Mouse (Mus musculus) 3T3-L1 (cell line): ENCODE data around the gene Iqcf1.

Experiments used
- DNase-seq: peaks from one replicate; pipeline ENCODE4 v3.0.0-alpha.2; 2015; ENCODE audit warnings: low read depth, low spot score

The Iqcf1 gene

GRCm38 (mm10) chr9:106464751-106465541 lies 34.8 kb upstream of the Iqcf1 start:
- DNase-seq, result no peak

- no peak for DNase-seq
Measured at GRCm38 (mm10) chr9:106465571-106466200, 34.1 kb upstream of the Iqcf1 start, which contains the start of gene Gpr62. TSS of gene Gpr62 (minus strand) at chr9:106465938.

DNA sequence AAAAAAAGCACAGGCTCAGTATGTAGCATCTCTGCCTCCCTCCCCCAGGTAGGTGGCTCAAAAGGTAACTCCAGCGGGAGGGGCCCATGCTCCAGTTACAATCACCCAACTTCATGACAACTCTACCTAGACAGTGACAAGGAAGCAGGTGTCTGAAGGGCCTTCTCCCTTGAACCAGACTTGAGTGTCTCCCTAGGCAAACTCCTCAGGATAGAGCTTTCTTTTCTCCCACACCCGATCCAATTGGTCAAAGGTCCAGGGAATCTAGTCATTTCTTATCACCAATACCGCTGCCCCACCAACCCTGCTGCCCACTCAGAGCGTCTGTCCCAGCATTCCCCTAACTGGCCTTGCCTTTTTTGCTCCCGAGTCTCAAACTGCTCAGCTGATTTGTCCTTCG lies 33.0 kb upstream of the Iqcf1 start:
- no peak for DNase-seq

DNA sequence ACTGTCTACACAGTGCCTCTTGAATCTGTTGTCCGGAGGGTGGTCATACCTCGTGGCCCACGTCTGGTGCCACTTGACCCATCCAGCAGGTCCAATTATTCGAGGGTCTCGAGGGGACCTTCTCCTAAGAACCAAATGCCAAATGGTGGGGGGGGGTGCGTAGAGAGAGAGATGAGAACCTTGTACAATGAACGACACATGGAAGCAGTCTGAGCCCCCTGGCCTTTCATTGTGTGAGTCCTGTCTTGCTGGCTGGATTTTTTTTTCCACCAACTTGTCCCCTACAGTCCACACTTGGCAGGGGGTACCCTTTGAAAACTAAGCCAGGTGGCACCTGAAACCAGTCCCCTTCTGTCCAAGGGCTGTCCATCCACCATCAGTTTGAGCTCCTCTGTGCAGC lies 32.0 kb upstream of the Iqcf1 start:
- DNase-seq, result no peak

DNA sequence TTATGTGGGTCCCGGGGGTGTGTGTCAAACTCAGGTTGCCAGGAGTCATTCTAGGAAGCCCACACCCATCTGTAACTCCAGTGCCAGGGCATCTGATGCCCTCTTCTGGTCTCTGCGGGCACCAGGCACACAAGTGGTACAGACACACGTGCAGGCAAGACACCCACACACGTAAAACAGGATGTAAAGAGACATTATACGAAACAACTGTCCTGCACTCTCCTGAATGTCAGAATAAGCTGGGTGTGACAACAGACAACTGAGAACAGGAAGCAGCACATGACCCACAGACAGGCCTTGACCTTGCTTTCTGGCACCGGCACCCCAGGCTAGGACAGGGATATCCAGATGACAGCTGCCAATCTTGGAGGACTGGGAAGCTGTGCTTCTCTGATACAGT lies 30.4 kb upstream of the Iqcf1 start:
- no peak for DNase-seq

DNA sequence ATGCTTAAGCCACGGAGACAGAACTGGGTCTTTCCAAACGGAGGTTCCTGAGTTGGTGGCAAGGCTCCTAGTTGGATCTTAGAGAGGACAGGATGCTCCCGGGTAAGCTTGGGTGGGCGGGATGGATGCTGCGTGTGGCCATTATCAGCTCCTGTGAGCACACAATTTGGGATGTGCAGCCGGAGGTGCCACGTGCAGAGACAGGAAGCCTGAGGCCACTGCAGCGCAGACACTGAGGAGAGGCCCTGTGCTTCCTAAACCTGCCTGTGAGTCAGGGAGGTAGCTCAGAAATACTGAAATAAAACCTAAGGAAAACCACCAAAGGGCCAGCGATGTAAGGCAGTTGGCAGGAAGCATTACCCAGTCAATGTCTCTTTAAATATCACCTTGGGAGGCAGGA lies 30.0 kb upstream of the Iqcf1 start:
- no peak for DNase-seq

DNA sequence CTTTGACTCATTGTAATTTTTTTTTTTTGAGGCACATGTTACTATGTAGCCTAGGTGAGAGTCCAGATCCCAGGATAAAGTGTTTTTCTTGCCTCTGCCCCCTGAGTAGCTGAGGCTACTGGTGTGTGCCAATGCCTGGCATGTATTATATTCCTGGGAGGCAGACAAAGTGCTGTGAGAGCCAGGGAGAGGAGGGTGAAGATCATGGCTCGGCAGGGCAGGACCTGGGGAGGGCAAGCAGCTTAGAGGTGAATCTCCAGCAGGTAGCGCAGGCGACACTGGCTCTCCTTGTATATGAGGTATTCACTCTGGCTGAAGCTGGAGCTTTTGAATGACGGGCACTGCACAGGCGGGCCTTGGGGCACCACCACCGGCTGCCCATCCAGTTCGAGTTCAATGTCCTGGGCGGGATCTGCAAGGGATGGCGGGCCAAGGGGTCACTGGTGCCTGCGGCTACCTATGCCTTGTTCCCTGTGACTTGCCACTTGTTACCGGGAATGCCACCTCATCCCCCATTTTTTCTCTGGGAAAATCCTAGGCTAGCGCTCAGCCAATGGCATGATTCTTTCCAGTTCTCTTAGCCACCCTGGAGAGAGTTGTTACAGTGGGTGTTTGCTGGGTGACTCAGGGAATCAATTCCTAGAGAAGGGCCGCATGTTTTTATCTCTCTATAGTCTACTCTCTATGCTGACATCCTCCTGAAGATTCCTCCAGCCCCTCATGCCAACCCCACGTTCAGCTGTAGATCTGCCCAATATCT lies 28.6 kb upstream of the Iqcf1 start:
- no peak for DNase-seq

DNA sequence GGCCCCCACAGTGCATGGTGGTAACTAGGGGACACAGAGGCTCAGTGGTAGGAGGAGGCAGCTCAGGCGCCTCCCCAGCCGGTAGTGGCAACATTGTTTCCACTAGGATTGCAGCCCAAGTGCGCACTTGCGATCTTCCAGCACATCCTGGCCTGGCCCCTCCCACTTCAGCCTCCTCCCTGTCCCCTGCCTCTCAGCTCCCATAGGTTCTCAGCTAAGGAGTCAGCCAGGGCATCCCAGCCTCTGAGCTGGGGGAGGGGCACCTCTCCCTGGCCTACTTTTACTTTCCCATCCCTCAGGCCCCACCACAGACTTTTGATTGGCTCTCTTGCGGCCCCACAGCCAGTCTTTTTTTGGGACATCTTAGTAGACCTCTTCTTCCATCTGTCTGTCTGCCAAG lies 27.9 kb upstream of the Iqcf1 start:
- DNase-seq, result no peak

GRCm38 (mm10) chr9:106472321-106472720 lies 27.4 kb upstream of the Iqcf1 start:
- no peak for DNase-seq

DNA sequence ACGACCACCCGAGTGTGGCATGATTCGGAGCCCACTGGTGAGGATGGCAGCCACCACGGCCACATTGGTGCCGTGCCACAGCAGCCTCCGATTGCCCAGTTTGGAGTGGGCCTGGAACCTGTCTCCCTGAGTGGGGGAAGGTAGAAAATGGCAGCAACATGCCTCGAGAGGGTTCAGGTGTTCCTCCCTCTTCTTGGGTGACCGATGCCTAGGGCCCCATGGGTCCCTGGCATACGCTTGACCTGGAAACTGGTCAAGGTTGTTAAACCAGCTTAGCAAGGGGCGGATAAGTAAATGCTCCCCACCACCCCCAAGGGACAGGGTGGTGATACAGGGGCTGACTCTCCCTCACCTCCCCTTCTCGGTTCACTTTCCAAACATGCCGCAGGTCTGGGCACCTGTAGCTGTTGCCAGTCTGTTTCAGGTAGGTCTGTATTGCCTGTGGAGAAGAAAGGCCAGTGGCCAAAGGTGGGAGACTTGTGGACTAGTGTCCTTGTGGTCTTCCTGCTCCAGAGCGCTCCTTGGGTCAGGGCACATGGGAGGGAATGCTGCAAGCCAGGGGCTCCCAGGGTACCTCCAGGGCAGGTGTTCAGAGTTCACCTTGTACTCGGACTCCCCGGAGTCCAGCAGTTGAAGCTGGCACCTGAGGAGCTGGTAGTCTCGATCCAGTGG lies 26.6 kb upstream of the Iqcf1 start:
- DNase-seq, result no peak

GRCm38 (mm10) chr9:106473753-106474105 lies 26.0 kb upstream of the Iqcf1 start:
- no peak for DNase-seq

- DNase-seq, result peak; percentile 89
Measured at GRCm38 (mm10) chr9:106474456-106474855, 25.3 kb upstream of the Iqcf1 start.

- peak; percentile 68 for DNase-seq
Measured at GRCm38 (mm10) chr9:106475046-106475445, 24.7 kb upstream of the Iqcf1 start.

DNA sequence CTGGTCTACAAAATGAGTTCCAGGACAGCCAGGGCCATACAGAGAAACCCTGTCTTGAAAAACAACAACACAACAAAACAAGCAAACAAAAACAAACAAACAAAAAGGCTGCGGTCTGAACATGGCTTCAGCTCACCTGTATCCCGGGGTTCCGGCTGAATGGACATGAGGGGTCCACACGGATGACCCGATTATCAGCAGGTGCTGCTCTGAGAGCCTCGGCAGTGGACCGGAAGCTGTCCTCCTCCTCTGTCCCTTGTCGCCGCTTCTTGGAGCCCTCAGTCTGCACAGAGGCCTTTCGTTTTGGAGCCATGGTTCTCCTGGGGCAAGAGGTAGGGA lies 24.1 kb upstream of the Iqcf1 start, which contains the start of gene Rrp9:
Gene Rrp9, plus strand, starts transcription at position 301 of the 339 bp plus-strand sequence.
- DNase-seq, result no peak

DNA sequence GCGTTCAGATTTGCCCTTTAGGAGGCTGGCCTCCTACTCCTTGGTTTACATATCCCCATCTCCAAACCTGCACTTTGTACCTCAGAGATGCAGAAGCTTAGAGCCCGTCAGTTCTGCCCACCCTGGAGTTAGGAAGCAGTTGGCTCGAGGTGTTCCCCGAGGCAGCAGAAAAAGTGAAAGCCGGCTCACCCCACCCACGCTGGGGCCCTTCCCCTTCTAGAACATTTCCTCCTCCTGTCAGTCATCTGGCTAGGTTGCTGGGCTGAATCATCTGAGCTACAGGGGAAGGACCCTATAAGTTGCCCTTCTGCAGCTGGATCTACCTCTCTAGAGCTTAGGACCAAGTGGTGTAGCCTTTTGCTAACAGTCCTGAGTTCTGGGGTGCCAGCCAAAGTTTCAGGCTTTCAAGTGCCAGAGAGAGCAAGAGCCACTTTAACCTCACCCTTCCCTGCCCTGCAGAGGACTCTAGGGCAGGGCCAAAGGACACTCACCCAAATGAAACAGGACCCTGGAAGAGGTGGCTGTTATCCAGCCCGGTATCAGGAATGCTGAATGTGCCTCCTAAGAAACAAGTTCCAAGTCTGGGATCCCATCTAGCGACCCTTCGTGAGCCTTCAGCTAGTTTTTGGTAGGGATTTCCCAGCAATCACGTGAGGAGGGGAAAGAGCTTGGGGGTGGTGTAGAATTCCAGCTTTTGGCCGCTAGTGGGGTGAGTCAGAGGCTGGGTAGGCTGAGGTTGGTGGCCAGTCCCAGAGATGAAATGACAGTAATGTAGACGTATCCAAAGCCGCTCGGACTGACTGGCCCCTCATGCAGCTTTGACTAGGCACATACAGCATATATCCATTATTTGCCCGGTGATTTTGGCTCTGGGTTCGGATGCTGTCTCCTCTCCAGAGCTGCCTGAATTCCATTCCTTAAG lies 23.5 kb upstream of the Iqcf1 start:
- peak; percentile 95 for DNase-seq

DNA sequence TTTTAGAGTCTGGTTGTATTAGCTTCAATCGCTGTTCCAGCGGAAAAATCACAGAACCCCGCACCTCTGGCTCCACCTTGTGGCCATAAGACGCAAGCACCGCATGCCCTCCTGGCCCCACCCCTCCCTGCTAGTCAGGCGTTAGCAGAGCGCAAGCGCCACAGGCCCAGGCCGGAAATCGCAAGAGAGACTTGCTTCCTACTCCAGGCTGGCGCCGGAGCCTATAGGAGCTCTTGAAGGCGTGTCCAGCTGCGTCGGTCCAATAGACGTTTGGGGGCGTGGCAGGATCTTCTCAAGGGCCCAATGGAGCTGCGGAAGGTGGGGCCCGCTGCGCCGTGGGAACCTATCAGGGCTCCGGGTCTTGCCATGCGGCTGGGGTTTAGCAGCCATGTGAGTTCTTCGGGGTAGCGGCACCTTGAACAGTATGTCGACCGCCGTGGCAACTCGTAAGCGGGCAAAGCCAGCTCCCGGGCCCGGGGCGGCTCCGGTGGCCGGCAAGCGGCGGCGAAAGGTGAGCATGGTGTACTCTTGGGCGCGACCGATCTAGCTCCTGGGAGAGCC lies 22.8 kb upstream of the Iqcf1 start, which contains the start of gene Parp3:
Gene Parp3, minus strand, starts transcription at position 26 of the 561 bp plus-strand sequence.
- peak; percentile 100 for DNase-seq

DNA sequence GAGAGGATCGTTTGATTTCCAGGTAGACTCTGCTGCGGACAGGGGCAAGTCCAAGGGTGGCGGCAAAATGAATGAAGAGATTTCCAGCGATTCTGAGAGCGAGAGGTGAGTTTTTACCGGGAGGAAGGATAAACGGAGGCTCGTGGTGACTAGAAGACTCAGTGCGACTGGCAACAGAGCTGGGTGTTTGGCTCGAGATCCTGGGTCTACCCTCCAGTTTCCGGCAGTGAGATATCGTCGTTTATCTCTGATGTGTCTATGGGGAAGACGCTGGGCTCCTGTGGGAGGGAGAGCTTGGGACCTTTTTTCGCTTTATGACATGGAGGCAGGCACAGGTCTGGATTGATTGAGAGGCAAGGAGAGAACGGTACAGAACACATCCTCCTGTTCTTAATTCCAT lies 22.1 kb upstream of the Iqcf1 start:
- no peak for DNase-seq

DNA sequence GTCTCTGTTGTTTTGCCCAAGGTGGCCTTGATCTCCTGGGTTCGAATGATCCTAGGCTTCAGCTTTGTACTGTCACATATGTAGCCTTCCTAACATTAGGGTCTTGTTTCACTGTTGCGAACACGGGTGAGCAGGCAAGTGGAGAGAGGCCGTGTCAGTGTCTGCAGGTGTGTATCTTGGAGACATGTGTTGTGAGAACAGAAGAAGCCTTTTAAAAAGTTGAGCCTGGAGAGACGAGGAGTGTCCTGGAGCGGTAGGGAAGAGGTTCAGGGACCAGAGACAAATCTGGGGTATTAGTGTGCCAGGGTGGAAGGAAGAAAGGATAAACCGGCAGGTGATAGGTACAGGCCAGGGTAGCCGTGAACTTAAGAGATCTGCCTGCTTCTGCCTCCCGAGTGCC lies 21.7 kb upstream of the Iqcf1 start:
- no peak for DNase-seq

GRCm38 (mm10) chr9:106480541-106480940 lies 19.2 kb upstream of the Iqcf1 start:
- no peak for DNase-seq

DNA sequence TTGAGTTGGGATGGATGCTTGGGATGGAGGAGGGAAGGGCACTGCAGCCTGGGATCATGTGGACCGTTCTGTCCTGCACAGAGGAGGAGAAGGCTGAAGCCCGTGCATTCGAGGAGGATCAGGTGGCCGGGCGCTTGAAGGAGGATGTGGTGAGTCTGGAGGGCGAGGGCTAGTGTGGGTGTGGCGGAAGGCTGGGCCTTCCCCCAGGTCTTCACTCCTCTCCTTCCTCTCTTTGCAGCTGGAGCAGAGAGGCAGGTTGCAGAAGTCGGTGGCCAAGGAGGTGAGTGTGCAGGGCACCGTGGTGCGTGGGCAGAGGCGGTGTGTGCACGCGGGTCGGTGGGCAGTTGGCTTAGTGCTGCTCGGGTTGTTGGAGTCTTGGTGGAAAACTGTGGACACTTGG lies 18.7 kb upstream of the Iqcf1 start:
- DNase-seq, result no peak

DNA sequence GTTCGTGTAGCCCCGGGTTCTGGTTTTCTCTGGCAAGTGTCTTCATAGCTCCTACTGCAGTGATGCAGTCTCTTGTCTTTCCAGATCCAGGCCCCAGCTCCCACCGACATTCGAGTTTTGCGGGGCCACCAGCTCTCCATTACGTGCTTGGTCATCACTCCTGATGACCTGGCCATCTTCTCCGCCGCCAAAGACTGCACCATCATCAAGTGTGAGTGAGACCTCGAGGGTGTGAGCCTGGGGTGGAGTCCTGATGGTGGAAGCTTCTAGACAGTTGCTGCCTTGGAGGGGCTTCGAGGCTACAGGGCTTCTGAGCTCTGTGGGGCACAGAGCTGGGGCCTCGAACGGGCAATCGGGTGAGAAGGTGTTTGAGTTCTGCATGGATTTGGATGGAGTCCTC lies 18.1 kb upstream of the Iqcf1 start:
- no peak for DNase-seq
